Mouse (Mus musculus): ENCODE results near the gene Txnrd1. TPM values are rescaled to one million over a fixed set of nuclear protein-coding genes. Genes with fewer than 3 reads are reported as not detected.

The Txnrd1 gene
- 18.5 TPM for polyA plus RNA-seq (2014; fragmentation: Illumina TruSeq; extraction: RNeasy Lipid Tissue Mini Kit (QIAGEN cat#74804); ENCODE audit: low read depth, low replicate concordance)

GRCm38 (mm10) chr10:82833926-82834325 is at the start of gene Txnrd1:
Gene Txnrd1 (plus strand): TSS chr10:82833951.

GRCm38 (mm10) chr10:82866356-82866755 is 32.6 kb downstream of the Txnrd1 start, which contains the start of gene Eid3:
Gene Eid3 (plus strand): TSS chr10:82866626.

Other genes starting within 250 kb of the Txnrd1 start
- gene 1190007I07Rik, start 210.7 kb upstream of the Txnrd1 start, polyA plus RNA-seq (2014; fragmentation: Illumina TruSeq; extraction: RNeasy Lipid Tissue Mini Kit (QIAGEN cat#74804); ENCODE audit: low read depth, low replicate concordance), result 4.4 TPM
- gene Tdg, start 204.1 kb upstream of the Txnrd1 start, polyA plus RNA-seq (2014; fragmentation: Illumina TruSeq; extraction: RNeasy Lipid Tissue Mini Kit (QIAGEN cat#74804); ENCODE audit: low read depth, low replicate concordance), result 8.0 TPM
- gene Glt8d2, start 143.3 kb upstream of the Txnrd1 start, polyA plus RNA-seq (2014; fragmentation: Illumina TruSeq; extraction: RNeasy Lipid Tissue Mini Kit (QIAGEN cat#74804); ENCODE audit: low read depth, low replicate concordance), result 9.1 TPM
- 452 TPM for gene Hcfc2, start 137.8 kb upstream of the Txnrd1 start, polyA plus RNA-seq (2014; fragmentation: Illumina TruSeq; extraction: RNeasy Lipid Tissue Mini Kit (QIAGEN cat#74804); ENCODE audit: low read depth, low replicate concordance)
- 12.1 TPM for gene Nfyb, start 69.8 kb upstream of the Txnrd1 start, polyA plus RNA-seq (2014; fragmentation: Illumina TruSeq; extraction: RNeasy Lipid Tissue Mini Kit (QIAGEN cat#74804); ENCODE audit: low read depth, low replicate concordance)
- gene Eid3, start 32.7 kb downstream of the Txnrd1 start, polyA plus RNA-seq (2014; fragmentation: Illumina TruSeq; extraction: RNeasy Lipid Tissue Mini Kit (QIAGEN cat#74804); ENCODE audit: low read depth, low replicate concordance), result 558 TPM
- 0.41 TPM for gene Chst11, start 151.5 kb downstream of the Txnrd1 start, polyA plus RNA-seq (2014; fragmentation: Illumina TruSeq; extraction: RNeasy Lipid Tissue Mini Kit (QIAGEN cat#74804); ENCODE audit: low read depth, low replicate concordance)